Mouse (Mus musculus): Measurements from ENCODE around the gene Trp53i11.
A peak's percentile ranks its signal among the peaks of the same experiment; 100 is the strongest.

DNA sequence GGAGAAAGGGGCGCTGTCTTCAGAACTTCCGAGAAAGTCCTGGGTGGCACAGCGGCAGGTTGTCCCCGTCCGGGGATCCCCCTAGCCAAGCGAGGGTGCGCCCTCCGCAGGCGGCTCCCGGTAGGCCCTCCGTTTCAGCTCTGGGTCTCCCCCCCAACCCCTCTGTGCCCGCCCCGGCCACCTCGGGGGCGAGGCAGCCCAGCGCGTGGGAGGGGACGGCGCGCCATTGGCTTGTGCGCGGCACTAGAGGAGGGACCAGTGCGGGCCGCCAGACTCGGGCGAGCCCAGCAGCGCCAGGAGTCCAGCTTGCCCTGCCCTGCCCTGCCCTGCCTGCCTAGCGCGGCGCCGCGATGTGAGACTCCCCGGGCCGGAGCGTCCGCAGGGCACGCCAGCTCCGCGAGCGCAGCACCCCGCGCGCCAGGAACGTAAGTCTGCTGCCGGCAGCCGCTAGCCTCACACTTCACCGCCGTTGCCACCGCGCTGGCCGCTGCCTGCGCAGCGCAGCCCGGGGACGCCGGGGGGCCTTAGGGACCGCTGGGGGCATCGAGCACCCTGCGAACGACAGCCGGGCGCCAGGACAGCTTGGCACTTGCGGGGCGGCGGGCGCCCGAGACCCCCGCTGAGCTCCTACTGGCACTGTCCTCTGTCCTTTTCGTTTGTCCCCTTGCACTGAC, at the start of gene Trp53i11:
- TF ChIP-seq CTCF (IDR thresholded peaks at IDR 0.05; ENCODE audit: low read depth) (peak; percentile 58), EP300 (IDR thresholded peaks at IDR 0.05; ENCODE audit: low read depth) (no peak; the same call in 1 of the 2 replicates)

Data from heart, postnatal 0 days (tissue).